Mouse (Mus musculus) embryonic fibroblast, embryonic 13.5 days (primary cell): ENCODE data around the gene Ptgs1.

Experiments
- CTCF ChIP-seq: IDR thresholded peaks from 2 replicates; pipeline ENCODE4 v1.5.1; 2011; ENCODE audit warnings: mild to moderate bottlenecking, control low read depth, low read length, moderate library complexity, borderline replicate concordance; ENCODE audit not compliant: insufficient read depth
- POLR2A ChIP-seq: IDR thresholded peaks from 2 replicates; pipeline ENCODE4 v1.6.1; 2011; ENCODE audit warnings: low read depth, mild to moderate bottlenecking, control low read depth, low read length, moderate library complexity

DNA sequence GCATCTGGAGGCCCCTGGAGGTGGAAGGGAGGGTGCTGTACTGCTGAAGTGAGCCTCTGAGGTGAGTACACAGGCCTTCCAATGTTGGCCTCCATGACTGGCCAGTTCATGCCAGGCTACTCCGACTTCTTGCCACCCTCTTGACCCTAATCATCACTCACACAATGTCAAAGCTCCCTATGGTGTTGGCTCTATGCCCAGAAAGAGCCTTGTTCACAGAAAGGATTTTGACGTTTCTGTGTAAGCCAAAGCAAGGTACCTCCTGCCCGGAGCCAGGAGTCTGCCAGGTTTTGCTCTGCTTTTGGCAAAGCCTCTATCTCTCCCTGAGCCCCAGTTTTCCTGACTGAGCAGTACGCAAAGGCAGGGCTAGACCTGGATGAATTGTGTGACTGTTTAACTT, 5.7 kb downstream of the Ptgs1 start:
- TF ChIP-seq CTCF: no peak
- TF ChIP-seq POLR2A: no peak
